Mouse (Mus musculus) liver, embryonic 14.5 days (tissue): ENCODE measurements around the gene Pth1r. TPM values are rescaled to one million over a fixed set of nuclear protein-coding genes. Genes with fewer than 3 reads are reported as not detected.

Experiments used
- ATAC-seq: fragments of 200-750 bp; cut with Nextera tagmentation; 2 replicates; pipeline ENCODE4 v1.8.0; 2017; ENCODE audit warnings: moderate number of reproducible peaks, mild to moderate bottlenecking, moderate library complexity; ENCODE audit not compliant: insufficient read depth
- DNase-seq, 3 experiments: peaks; one replicate each; pipeline ENCODE4 v3.0.0-alpha.2; 2012 to 2013; ENCODE audit warnings: low read depth in 3 of 3, low spot score in 3 of 3
- H3K27ac ChIP-seq: fragments of 300-500 bp; sonication (generic); 2 replicates; pipeline ENCODE4 v1.5.1; 2014; ENCODE audit warnings: moderate library complexity, mild to moderate bottlenecking, control low read depth, inconsistent platforms
- H3K27me3 ChIP-seq: fragments of 300-500 bp; sonication (generic); 2 replicates; pipeline ENCODE4 v1.6.1; 2014; ENCODE audit warnings: mild to moderate bottlenecking, low read length, moderate library complexity; ENCODE audit not compliant: control insufficient read depth, insufficient read depth
- H3K36me3 ChIP-seq: fragments of 300-500 bp; sonication (generic); replicated peaks from 2 replicates; pipeline ENCODE4 v1.6.1; 2014; ENCODE audit warnings: low read depth; ENCODE audit not compliant: control insufficient read depth, insufficient read depth
- H3K4me1 ChIP-seq, 2 experiments: fragments of 200-500 bp in 1 of 2; fragments of 300-500 bp in 1 of 2; sonication (generic) in 1 of 2; replicated peaks; 2 replicates each; pipeline ENCODE4 v1.6.1; 2012 to 2014; ENCODE audit warnings: antibody characterized with exemption in 1 of 2, inconsistent platforms in 1 of 2, low read length in 1 of 2; ENCODE audit not compliant: control insufficient read depth in 2 of 2, insufficient read depth in 2 of 2
- H3K4me2 ChIP-seq: fragments of 300-500 bp; sonication (generic); 2 replicates; pipeline ENCODE4 v1.6.1; 2014; ENCODE audit warnings: low read depth, mild to moderate bottlenecking, control low read depth, moderate library complexity
- H3K4me3 ChIP-seq, 2 experiments: fragments of 200-500 bp in 1 of 2; fragments of 300-500 bp in 1 of 2; sonication (generic) in 1 of 2; 2 replicates each; pipeline ENCODE4 v1.5.1; 2012 to 2014; ENCODE audit warnings: low read depth in 2 of 2, low read length in 2 of 2, mild to moderate bottlenecking in 2 of 2, control low read depth in 1 of 2, inconsistent platforms in 1 of 2, moderate library complexity in 1 of 2; ENCODE audit not compliant: insufficient read depth in 1 of 2
- H3K9ac ChIP-seq: fragments of 300-500 bp; sonication (generic); replicated peaks from 2 replicates; pipeline ENCODE4 v1.6.1; 2014; ENCODE audit warnings: mild to moderate bottlenecking, control low read depth, moderate library complexity
- H3K9me3 ChIP-seq: fragments of 300-500 bp; sonication (generic); 2 replicates; pipeline ENCODE4 v1.6.1; 2016; ENCODE audit warnings: low read length, mixed read lengths; ENCODE audit not compliant: control insufficient read depth
- CTCF ChIP-seq: IDR thresholded peaks from 2 replicates; pipeline ENCODE4 v1.5.1; 2016; ENCODE audit warnings: antibody characterized with exemption, low read depth, control low read depth
- EP300 ChIP-seq: IDR thresholded peaks from 2 replicates; pipeline ENCODE4 v1.6.1; 2016; ENCODE audit warnings: antibody characterized with exemption, low read depth
- WGBS: fragments of 180-500 bp; shearing (Covaris S2); extraction: QIAGEN DNeasy Blood & Tissue Kit; methylation state at CpG from one replicate; pipeline ENCODE4 v1.1.7; 2014; ENCODE audit not compliant: insufficient replicate concordance; 5-methylcytosine and 5-hydroxymethylcytosine counted together
- polyA plus RNA-seq, 2 experiments: library from polyadenylated mRNA; depleted of rRNA in 1 of 2; stranded (reverse) in 1 of 2; unstranded in 1 of 2; fragments of >200 nt; fragmentation: Nextera tagmentation in 1 of 2; extraction: Ambion mirVana in 1 of 2; gene quantifications; 2 replicates each; pipeline versions ENCODE4 v1.2.1 to v1.2.3; 2012 to 2014

Pth1r gene
- polyA plus RNA-seq, 2 experiments: 2.0 to 3.4 TPM

GRCm38 (mm10) chr9:110732623-110733022 lies 14.3 kb downstream of the Pth1r start:
- WGBS: 0% methylated on average over 26 of the region's 26 CpGs
- no peak for TF ChIP-seq EP300
- TF ChIP-seq CTCF: no peak
- Histone ChIP-seq H3K9me3 (no peaks in the 10 kb centered on the region), H3K9ac (no peak overlapping the region), H3K4me3 (peak overlapping the region; percentile 41 to 51), H3K36me3 (no peaks in the 10 kb centered on the region), H3K4me1 (peaks cover 0 to 10% of the 10 kb centered on the region in 2 experiments; a peak in 2 of 4 replicates), H3K27me3 (no peaks in the 10 kb centered on the region; the same call in none of the 2 replicates), H3K27ac (no peak overlapping the region), H3K4me2 (peak overlapping the region; percentile 66)
- DNase-seq (peak; percentile 42 to 57 (median 45)), ATAC-seq (peak; percentile 78)

- H3K27me3 ChIP-seq: peaks cover 7% of the 10 kb centered on the region
- WGBS: 68% methylated on average over 4 of the region's 4 CpGs
- no peak overlapping the region for H3K27ac ChIP-seq
- no peak overlapping the region for H3K4me2 ChIP-seq
- no peaks in the 10 kb centered on the region for H3K9me3 ChIP-seq
- no peaks in the 10 kb centered on the region for H3K36me3 ChIP-seq
- TF ChIP-seq EP300 (no peak), CTCF (no peak)
- ATAC-seq: no peak
- no peak overlapping the region for H3K4me3 ChIP-seq
- peaks cover 0 to 10% of the 10 kb centered on the region in 2 experiments; a peak in 2 of 4 replicates for H3K4me1 ChIP-seq
- no peak for DNase-seq
- no peak overlapping the region for H3K9ac ChIP-seq
Measured at GRCm38 (mm10) chr9:110731859-110732258, 15.1 kb downstream of the Pth1r start.

GRCm38 (mm10) chr9:110729841-110730240 lies 17.1 kb downstream of the Pth1r start:
- no peak for ATAC-seq
- no peak for DNase-seq
- Histone ChIP-seq H3K36me3 (no peaks in the 10 kb centered on the region), H3K4me3 (no peak overlapping the region), H3K27me3 (peaks cover 15% of the 10 kb centered on the region), H3K27ac (no peak overlapping the region), H3K4me2 (no peak overlapping the region), H3K9me3 (no peaks in the 10 kb centered on the region), H3K4me1 (peaks cover 0 to 10% of the 10 kb centered on the region in 2 experiments; a peak in 2 of 4 replicates), H3K9ac (no peak overlapping the region)
- WGBS: 7% methylated on average over 8 of the region's 8 CpGs
- TF ChIP-seq EP300 (no peak), CTCF (peak; percentile 77)

- H3K4me3 ChIP-seq: no peak overlapping the region
- H3K9ac ChIP-seq: no peak overlapping the region
- 17% methylated on average over 33 of the region's 33 CpGs for WGBS
- no peak for ATAC-seq
- peaks cover 15% of the 10 kb centered on the region for H3K27me3 ChIP-seq
- H3K4me2 ChIP-seq: no peak overlapping the region
- no peak for TF ChIP-seq CTCF
- no peak for TF ChIP-seq EP300
- H3K27ac ChIP-seq: no peak overlapping the region
- DNase-seq: no peak
- no peaks in the 10 kb centered on the region for H3K36me3 ChIP-seq
- H3K9me3 ChIP-seq: no peaks in the 10 kb centered on the region
- H3K4me1 ChIP-seq: no peaks in the 10 kb centered on the region
Measured at GRCm38 (mm10) chr9:110726867-110727266, 20.1 kb downstream of the Pth1r start.

GRCm38 (mm10) chr9:110725721-110726135 lies 21.2 kb downstream of the Pth1r start:
- Histone ChIP-seq H3K9ac (no peak overlapping the region), H3K4me1 (no peaks in the 10 kb centered on the region), H3K36me3 (no peaks in the 10 kb centered on the region), H3K4me2 (no peak overlapping the region), H3K27ac (no peak overlapping the region), H3K9me3 (no peaks in the 10 kb centered on the region), H3K4me3 (no peak overlapping the region), H3K27me3 (peaks cover 15% of the 10 kb centered on the region)
- no peak for ATAC-seq
- 31% methylated on average over 9 of the region's 9 CpGs for WGBS
- no peak for DNase-seq
- TF ChIP-seq CTCF (no peak), EP300 (no peak)
